Mouse (Mus musculus) E14TG2a.4 (cell line): Measurements from ENCODE around the gene Xrcc5.

Experiments used
- CTCF ChIP-seq: conservative IDR thresholded peaks from 2 replicates; pipeline ENCODE4 v1.5.1; 2014; ENCODE audit warnings: low read length
- NANOG ChIP-seq: IDR thresholded peaks from 2 replicates; pipeline ENCODE4 v1.6.1; 2014; ENCODE audit warnings: borderline replicate concordance, low read length, mixed read lengths

- TF ChIP-seq CTCF (peak; percentile 76), NANOG (no peak)
These were observed 6.3 kb downstream of the Xrcc5 start for GRCm38 (mm10) chr1:72313399-72314039.
